Mouse (Mus musculus) naive thymus-derived CD4-positive, alpha-beta T cell, adult 2 months (primary cell): Measurements from ENCODE around the gene Phlda1.
"Not testable (repeated sequence)": the region's sequence is repeated elsewhere in the genome, so short reads cannot be mapped to it uniquely, and the experiment has no call there.

Experiments
- DNase-seq: peaks from one replicate; pipeline ENCODE4 v3.0.0-alpha.2; 2011; ENCODE audit warnings: low read depth

Phlda1 gene

GRCm38 (mm10) chr10:111506101-111506925, at the start of gene Phlda1:
Phlda1 (plus strand) TSS chr10:111506286.
- DNase-seq = peak; percentile 93

- DNase-seq = no peak
These were observed 48.0 kb upstream of the Phlda1 start for GRCm38 (mm10) chr10:111458088-111458487.

- no peak for DNase-seq
These were observed 47.0 kb upstream of the Phlda1 start for GRCm38 (mm10) chr10:111459040-111459439.

GRCm38 (mm10) chr10:111459874-111460273, 46.2 kb upstream of the Phlda1 start:
- DNase-seq = no peak

GRCm38 (mm10) chr10:111460381-111460780, 45.7 kb upstream of the Phlda1 start:
- no peak for DNase-seq

- DNase-seq = no peak
These were observed 41.3 kb upstream of the Phlda1 start for GRCm38 (mm10) chr10:111464833-111465232.

GRCm38 (mm10) chr10:111465409-111465808, 40.7 kb upstream of the Phlda1 start:
- no peak for DNase-seq

GRCm38 (mm10) chr10:111471166-111471565, 34.9 kb upstream of the Phlda1 start:
- DNase-seq = no peak

- peak; percentile 98 for DNase-seq
These were observed 33.2 kb upstream of the Phlda1 start, which contains the start of gene Nap1l1 for GRCm38 (mm10) chr10:111472686-111473510. Nap1l1 (plus strand) TSS chr10:111473223.

- DNase-seq = no peak
These were observed 32.3 kb upstream of the Phlda1 start for GRCm38 (mm10) chr10:111473511-111474371.

GRCm38 (mm10) chr10:111476301-111476700, 29.8 kb upstream of the Phlda1 start:
- DNase-seq = no peak

- no peak for DNase-seq
These were observed 29.0 kb upstream of the Phlda1 start for GRCm38 (mm10) chr10:111476989-111477510.

GRCm38 (mm10) chr10:111479599-111479998, 26.5 kb upstream of the Phlda1 start:
- DNase-seq = no peak

- no peak for DNase-seq
These were observed 23.4 kb upstream of the Phlda1 start for GRCm38 (mm10) chr10:111482654-111483053.

GRCm38 (mm10) chr10:111484079-111484478, 22.0 kb upstream of the Phlda1 start:
- DNase-seq = no peak

GRCm38 (mm10) chr10:111488793-111489192, 17.3 kb upstream of the Phlda1 start:
- no peak for DNase-seq

GRCm38 (mm10) chr10:111490079-111490478, 16.0 kb upstream of the Phlda1 start:
- not testable (repeated sequence) for DNase-seq

- no peak for DNase-seq
These were observed 10.2 kb upstream of the Phlda1 start for GRCm38 (mm10) chr10:111495888-111496287.

- DNase-seq = no peak
These were observed 6.2 kb upstream of the Phlda1 start for GRCm38 (mm10) chr10:111499892-111500291.

- peak; percentile 92 for DNase-seq
These were observed 3.0 kb upstream of the Phlda1 start for GRCm38 (mm10) chr10:111503071-111503470.

GRCm38 (mm10) chr10:111503716-111504115, 2.4 kb upstream of the Phlda1 start:
- DNase-seq = no peak

- no peak for DNase-seq
These were observed 1.5 kb upstream of the Phlda1 start for GRCm38 (mm10) chr10:111504606-111505005.
